ENCODE assay signal across 20 mouse cellular contexts in the genomic region with DNA sequence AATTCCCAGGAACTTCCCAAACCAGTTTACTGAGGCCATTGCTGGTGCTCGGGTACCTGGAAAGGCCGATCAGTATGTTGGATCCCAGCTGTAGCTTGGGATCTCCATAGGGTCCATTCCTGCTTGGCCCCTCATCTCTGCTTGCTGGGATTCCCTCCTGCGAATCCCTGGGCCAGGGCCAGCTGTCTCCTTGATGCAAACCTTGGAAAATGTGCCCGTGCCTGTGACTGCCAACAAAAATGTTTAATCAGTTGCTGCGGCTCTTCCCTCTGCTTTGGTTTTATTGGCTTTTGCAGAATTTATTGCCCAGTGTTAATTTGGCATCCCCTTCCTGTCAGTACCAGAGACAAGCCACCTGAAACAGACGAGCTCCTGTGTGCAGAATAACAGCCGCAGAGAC.
DNase-seq lines count a peak whose midpoint lies in the region; ATAC-seq and TF ChIP-seq lines count a peak whose summit lies in the region.
"Had no signal": no experiment of that assay in that cellular context is flagged by ENCODE, and none has a peak within 500 bp of the region (broad histone marks: within the 10 kb centered on the region; RNA-seq: fewer than 3 reads in every experiment).

No protein-coding gene starts in this region.

- H3K27me3 ChIP-seq in intestine, postnatal 0 days (replicated peaks; ENCODE audit: control insufficient read depth, insufficient read depth, low read length) = no peaks in the 10 kb centered on the region
- H3K27me3 ChIP-seq: embryonic facial prominence, embryonic 15.5 days had no signal

- H3K27ac ChIP-seq in intestine, postnatal 0 days (ENCODE audit: low read depth, low read length) = no peak overlapping the region
- H3K27ac ChIP-seq: embryonic facial prominence, embryonic 15.5 days; left cerebral cortex, adult 2 months had no signal

- no peak for DNase-seq in cerebellum, postnatal 4 days (ENCODE audit: low spot score in 2 of 2)
- peak; percentile 24 for DNase-seq in right cerebral cortex, postnatal 4 days
- DNase-seq in right cerebral cortex, postnatal 25 days = no peak
- peak; percentile 72 to 79 for DNase-seq in cerebellum, postnatal 25 days
- no peak for DNase-seq in natural killer cell, adult 2 months (ENCODE audit: low spot score in 2 of 2)
- DNase-seq in left cerebral cortex, adult 9 months (ENCODE audit: low spot score in 2 of 2) = no peak
- DNase-seq: gastrocnemius, postnatal 25 days; kidney, postnatal 4 days; retina, postnatal 1 day; thymus, postnatal 4 days had no signal

- H3K9ac ChIP-seq in intestine, postnatal 0 days (ENCODE audit: low read depth, low read length) = no peak overlapping the region
- H3K9ac ChIP-seq: embryonic facial prominence, embryonic 15.5 days; heart, embryonic 12.5 days had no signal

- H3K4me1 ChIP-seq in intestine, postnatal 0 days (replicated peaks; ENCODE audit: control insufficient read depth, insufficient read depth, low read length) = no peaks in the 10 kb centered on the region

- no peaks in the 10 kb centered on the region for H3K9me3 ChIP-seq in intestine, postnatal 0 days (ENCODE audit: control insufficient read depth)
- H3K9me3 ChIP-seq: embryonic facial prominence, embryonic 15.5 days; heart, embryonic 12.5 days; hindbrain, embryonic 10.5 days had no signal

- no peak overlapping the region for H3K4me2 ChIP-seq in intestine, postnatal 0 days (replicated peaks; ENCODE audit: low read depth)
- H3K4me2 ChIP-seq: embryonic facial prominence, embryonic 15.5 days; heart, embryonic 12.5 days; midbrain, embryonic 11.5 days had no signal

- no peak overlapping the region for H3K4me3 ChIP-seq in intestine, postnatal 0 days (ENCODE audit: low read depth, low read length)
- H3K4me3 ChIP-seq: embryonic facial prominence, embryonic 15.5 days; heart, embryonic 12.5 days; hindbrain, embryonic 10.5 days; left cerebral cortex, adult 2 months had no signal

- 30% methylated on average over 7 of the region's 7 CpGs for whole genome bisulfite sequencing in intestine, postnatal 0 days

- ATAC-seq in cerebellum, adult (ENCODE audit: insufficient number of reproducible peaks, low FRiP score, low TSS enrichment) = peak; percentile 22; the same call in 1 of the 2 replicates
- no peak for ATAC-seq in intestine, postnatal 0 days
- ATAC-seq: forebrain, embryonic 14.5 days; intestine, embryonic 16.5 days; Patski had no signal

- no peaks in the 10 kb centered on the region for H3K36me3 ChIP-seq in intestine, postnatal 0 days (ENCODE audit: control insufficient read depth, insufficient read depth)
- H3K36me3 ChIP-seq: embryonic facial prominence, embryonic 15.5 days; heart, embryonic 12.5 days; hindbrain, embryonic 10.5 days had no signal

- TF ChIP-seq CTCF in intestine, postnatal 0 days (IDR thresholded peaks at IDR 0.05; ENCODE audit: low read depth) = no peak

Comparison
In these comparisons a context has a peak if more than half of its experiments do, and no peak if none do; other contexts are left out.
1. DNase-seq: peak in right cerebral cortex, postnatal 4 days (single experiment) and cerebellum, postnatal 25 days (2 of 2); none in cerebellum, postnatal 4 days (0 of 2), right cerebral cortex, postnatal 25 days (single experiment), natural killer cell, adult 2 months (0 of 2) and left cerebral cortex, adult 9 months (0 of 2).